ENCODE assay signal across 8 mouse cellular contexts in the genomic region with DNA sequence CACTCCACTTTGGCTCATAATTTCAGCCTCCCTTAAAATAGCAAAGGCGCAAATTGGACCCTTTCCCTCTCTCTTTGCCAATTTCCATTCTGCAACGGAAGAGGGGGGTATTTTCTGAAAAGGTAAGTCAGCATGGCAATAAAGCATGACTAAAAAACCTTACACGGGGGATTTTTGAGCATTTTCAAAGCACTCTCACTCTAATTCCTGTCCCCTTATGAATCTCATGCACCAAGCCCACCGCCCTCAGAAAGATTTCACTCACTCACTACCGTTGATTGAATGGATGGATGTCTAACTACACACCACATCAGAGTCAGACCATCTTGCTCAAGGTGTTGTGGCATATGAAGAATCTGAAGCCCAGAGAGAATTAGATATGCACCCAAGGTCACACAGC. TPM values are rescaled to one million over a fixed set of nuclear protein-coding genes. Genes with fewer than 3 reads are reported as not detected.
A peak's percentile ranks its signal among the peaks of the same experiment; 100 is the strongest.
DNase-seq lines count a peak whose midpoint lies in the region; ATAC-seq and TF ChIP-seq lines count a peak whose summit lies in the region.

A gene (minus strand): TSS at position 101 of the 400 bp plus-strand sequence.

- H3K27ac ChIP-seq in kidney, adult 2 months (ENCODE audit: insufficient read depth, low read depth, low read length): no peak within 1 kb of the TSS
- H3K27ac ChIP-seq in embryonic facial prominence, embryonic 12.5 days: peak within 1 kb of the TSS; percentile 54
- H3K27ac ChIP-seq in intestine, embryonic 15.5 days: no peak within 1 kb of the TSS
- H3K27ac ChIP-seq in midbrain, embryonic 12.5 days (replicated peaks): no peak within 1 kb of the TSS

- ATAC-seq in embryonic facial prominence, embryonic 12.5 days (ENCODE audit: insufficient number of reproducible peaks, insufficient read depth, low FRiP score, low TSS enrichment): no peak
- ATAC-seq in intestine, embryonic 15.5 days: no peak
- no peak for ATAC-seq in midbrain, embryonic 12.5 days (ENCODE audit: low FRiP score, low read depth)

- 16% methylated on average over 5 of the region's 5 CpGs for WGBS in kidney, adult 2 months
- 19% methylated on average over 5 of the region's 5 CpGs for WGBS in embryonic facial prominence, embryonic 12.5 days
- WGBS in intestine, embryonic 15.5 days: 24% methylated on average over 5 of the region's 5 CpGs
- 28% methylated on average over 5 of the region's 5 CpGs for WGBS in midbrain, embryonic 12.5 days

- no peaks in the 10 kb centered on the region for H3K36me3 ChIP-seq in kidney, adult 2 months (ENCODE audit: control insufficient read depth, insufficient read depth, low read length)
- no peaks in the 10 kb centered on the region for H3K36me3 ChIP-seq in embryonic facial prominence, embryonic 12.5 days
- H3K36me3 ChIP-seq in intestine, embryonic 15.5 days: no peaks in the 10 kb centered on the region
- H3K36me3 ChIP-seq in midbrain, embryonic 12.5 days: no peaks in the 10 kb centered on the region

- H3K9ac ChIP-seq in embryonic facial prominence, embryonic 12.5 days: peak within 1 kb of the TSS; percentile 66
- peak within 1 kb of the TSS; percentile 46 for H3K9ac ChIP-seq in intestine, embryonic 15.5 days
- peak within 1 kb of the TSS; percentile 55 for H3K9ac ChIP-seq in midbrain, embryonic 12.5 days (replicated peaks)

- peak within 1 kb of the TSS; percentile 55 for H3K4me3 ChIP-seq in kidney, adult 2 months (ENCODE audit: insufficient read depth, low read depth, low read length)
- peak within 1 kb of the TSS; percentile 47 for H3K4me3 ChIP-seq in embryonic facial prominence, embryonic 12.5 days
- H3K4me3 ChIP-seq in intestine, embryonic 15.5 days (replicated peaks): peak within 1 kb of the TSS; percentile 47
- H3K4me3 ChIP-seq in midbrain, embryonic 12.5 days: peak within 1 kb of the TSS; percentile 49

- no peak for TF ChIP-seq CTCF in kidney, adult 2 months (conservative IDR thresholded peaks at IDR 0.05; ENCODE audit: insufficient read depth, insufficient read length, low read depth, low read length)

- no peaks in the 10 kb centered on the region for H3K4me1 ChIP-seq in kidney, adult 2 months (ENCODE audit: control insufficient read depth, insufficient read depth, low read length)
- H3K4me1 ChIP-seq in embryonic facial prominence, embryonic 12.5 days: no peaks in the 10 kb centered on the region
- H3K4me1 ChIP-seq in intestine, embryonic 15.5 days (replicated peaks): no peaks in the 10 kb centered on the region
- no peaks in the 10 kb centered on the region; the same call in 1 of the 2 replicates for H3K4me1 ChIP-seq in midbrain, embryonic 12.5 days

- H3K9me3 ChIP-seq in embryonic facial prominence, embryonic 12.5 days: no peaks in the 10 kb centered on the region
- no peaks in the 10 kb centered on the region for H3K9me3 ChIP-seq in intestine, embryonic 15.5 days
- no peaks in the 10 kb centered on the region for H3K9me3 ChIP-seq in midbrain, embryonic 12.5 days

- TF ChIP-seq POLR2A in kidney, adult 2 months (IDR thresholded peaks at IDR 0.05; ENCODE audit: low read depth, low read length): no peak

- H3K27me3 ChIP-seq in kidney, adult 2 months (replicated peaks; ENCODE audit: control insufficient read depth, insufficient read depth, low read length): no peaks in the 10 kb centered on the region
- H3K27me3 ChIP-seq in embryonic facial prominence, embryonic 12.5 days: peaks cover 5% of the 10 kb centered on the region; the same call in 1 of the 2 replicates
- H3K27me3 ChIP-seq in intestine, embryonic 15.5 days (replicated peaks): peaks cover 28% of the 10 kb centered on the region; the same call in 1 of the 2 replicates
- H3K27me3 ChIP-seq in midbrain, embryonic 12.5 days: peaks cover 35% of the 10 kb centered on the region

- peak within 1 kb of the TSS; percentile 63 for H3K4me2 ChIP-seq in embryonic facial prominence, embryonic 12.5 days (replicated peaks)
- peak within 1 kb of the TSS; percentile 90 for H3K4me2 ChIP-seq in intestine, embryonic 15.5 days (replicated peaks)
- H3K4me2 ChIP-seq in midbrain, embryonic 12.5 days (replicated peaks): peak within 1 kb of the TSS; percentile 71

- no peak for DNase-seq in kidney, adult 2 months
- DNase-seq in kidney, adult 11 months: no peak
- DNase-seq in yolk sac, embryonic 10.5 days (ENCODE audit: low spot score): no peak
- no peak for DNase-seq in right cerebral cortex, adult 18-20 months
- no peak for DNase-seq in MN1 (ENCODE audit: low spot score)

RNA-seq across cellular contexts. Expression of the gene that starts here (rescaled TPM):
- polyA plus RNA-seq in kidney, adult 2 months (2012; rRNA removed): 1.5 and 4.0 TPM in 2 replicates
- 29.5 and 32.9 TPM in 2 replicates for polyA plus RNA-seq in embryonic facial prominence, embryonic 12.5 days (2016; fragmentation: Nextera tagmentation; extraction: Ambion mirVana)
- 5.7 and 7.1 TPM in 2 replicates for polyA plus RNA-seq in intestine, embryonic 15.5 days (2015; fragmentation: Nextera tagmentation; extraction: Ambion mirVana)
- 12.4 and 15.4 TPM in 2 replicates for polyA plus RNA-seq in midbrain, embryonic 12.5 days (2016; fragmentation: Nextera tagmentation; extraction: Ambion mirVana)
